Mouse (Mus musculus) hindbrain, embryonic 11.5 days (tissue): ENCODE measurements around the gene Pax5. TPM values are rescaled to one million over a fixed set of nuclear protein-coding genes. Genes with fewer than 3 reads are reported as not detected.
A peak's percentile ranks its signal among the peaks of the same experiment; 100 is the strongest.

Experiments used
- ATAC-seq: fragments of 200-750 bp; cut with Nextera tagmentation; 2 replicates; pipeline ENCODE4 v1.8.0; 2017; ENCODE audit warnings: mild to moderate bottlenecking, moderate TSS enrichment, moderate library complexity; ENCODE audit not compliant: low FRiP score
- DNase-seq: peaks from one replicate; pipeline ENCODE4 v3.0.0-alpha.2; 2015; ENCODE audit warnings: low spot score
- H3K27ac ChIP-seq: fragments of 300-500 bp; sonication (generic); 2 replicates; pipeline ENCODE4 v1.5.1; 2014; ENCODE audit warnings: mild to moderate bottlenecking, low read depth, low read length
- H3K27me3 ChIP-seq: fragments of 300-500 bp; sonication (generic); 2 replicates; pipeline ENCODE4 v1.6.1; 2014; ENCODE audit warnings: mild to moderate bottlenecking, low read length, moderate library complexity, mixed read lengths; ENCODE audit not compliant: control insufficient read depth, insufficient read depth
- H3K36me3 ChIP-seq: fragments of 300-500 bp; sonication (generic); 2 replicates; pipeline ENCODE4 v1.6.1; 2014; ENCODE audit warnings: mild to moderate bottlenecking, low read length, moderate library complexity, mixed read lengths; ENCODE audit not compliant: control insufficient read depth, insufficient read depth
- H3K4me1 ChIP-seq: fragments of 300-500 bp; sonication (generic); replicated peaks from 2 replicates; pipeline ENCODE4 v1.6.1; 2014; ENCODE audit warnings: low read length, mixed read lengths; ENCODE audit not compliant: control insufficient read depth, insufficient read depth
- H3K4me2 ChIP-seq: fragments of 300-500 bp; sonication (generic); replicated peaks from 2 replicates; pipeline ENCODE4 v1.6.1; 2014; ENCODE audit warnings: mild to moderate bottlenecking, low read depth, low read length
- H3K4me3 ChIP-seq: fragments of 300-500 bp; sonication (generic); 2 replicates; pipeline ENCODE4 v1.5.1; 2014; ENCODE audit warnings: low read depth, low read length
- H3K9ac ChIP-seq: fragments of 300-500 bp; sonication (generic); 2 replicates; pipeline ENCODE4 v1.6.1; 2014; ENCODE audit warnings: low read depth, low read length
- H3K9me3 ChIP-seq: fragments of 300-500 bp; sonication (generic); 2 replicates; pipeline ENCODE4 v1.6.1; 2016; ENCODE audit warnings: low read length; ENCODE audit not compliant: control insufficient read depth
- WGBS: fragments of 180-500 bp; shearing (Covaris S2); extraction: QIAGEN DNeasy Blood & Tissue Kit; methylation state at CpG from one replicate; pipeline ENCODE4 v1.1.7; 2014; 5-methylcytosine and 5-hydroxymethylcytosine counted together
- polyA plus RNA-seq: library from polyadenylated mRNA; unstranded; fragments of >200 nt; fragmentation: Nextera tagmentation; extraction: Ambion mirVana; gene quantifications from 2 replicates; pipeline ENCODE4 v1.2.1, GENCODE M21; 2014

The Pax5 gene
- polyA plus RNA-seq, 1 experiment from 2014 or later: 4.8 TPM

DNA sequence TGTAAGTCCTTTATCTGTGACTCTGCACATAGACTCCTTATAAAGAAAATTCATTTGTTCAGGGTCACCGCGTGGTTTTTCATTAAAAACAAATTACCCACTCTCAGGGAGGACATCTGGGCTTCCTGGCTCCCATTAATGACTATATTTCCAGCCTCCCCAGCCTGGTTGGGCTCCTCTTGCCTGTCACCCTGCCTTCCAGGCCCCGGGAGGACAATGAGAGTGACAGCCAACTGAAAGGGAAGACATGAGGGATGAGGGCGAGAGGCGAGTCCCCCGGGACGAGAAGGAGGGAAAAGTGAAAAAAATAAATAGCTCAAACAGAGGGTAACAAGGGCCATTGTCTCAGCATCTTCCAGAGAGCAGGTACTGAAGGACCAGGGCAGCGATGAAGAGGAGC, 149.3 kb downstream of the Pax5 start:
- Histone ChIP-seq H3K27ac (peak overlapping the region; percentile 68), H3K9ac (no peak overlapping the region), H3K27me3 (peaks cover 14% of the 10 kb centered on the region; the same call in 1 of the 2 replicates), H3K36me3 (no peaks in the 10 kb centered on the region), H3K4me3 (no peak overlapping the region), H3K4me1 (peaks cover 13% of the 10 kb centered on the region), H3K4me2 (peak overlapping the region; percentile 7; the same call in 1 of the 2 replicates), H3K9me3 (no peaks in the 10 kb centered on the region)
- WGBS: 27% methylated on average over 8 of the region's 8 CpGs
- DNase-seq (peak; percentile 56), ATAC-seq (no peak)

GRCm38 (mm10) chr4:44558564-44558955, 151.7 kb downstream of the Pax5 start:
- H3K27ac ChIP-seq: peak overlapping the region; percentile 89
- no peaks in the 10 kb centered on the region for H3K9me3 ChIP-seq
- peak; percentile 52 for DNase-seq
- no peaks in the 10 kb centered on the region for H3K36me3 ChIP-seq
- H3K4me3 ChIP-seq: peak overlapping the region; percentile 32
- H3K4me1 ChIP-seq: peaks cover 13% of the 10 kb centered on the region
- peaks cover 7% of the 10 kb centered on the region; the same call in 1 of the 2 replicates for H3K27me3 ChIP-seq
- peak overlapping the region; percentile 77 for H3K4me2 ChIP-seq
- 4% methylated on average over 7 of the region's 7 CpGs for WGBS
- H3K9ac ChIP-seq: peak overlapping the region; percentile 49; the same call in 1 of the 2 replicates
- peak; percentile 60 for ATAC-seq

- Histone ChIP-seq H3K27me3 (peaks cover 5% of the 10 kb centered on the region; the same call in 1 of the 2 replicates), H3K4me1 (peaks cover 13% of the 10 kb centered on the region)
- peak; percentile 92 for ATAC-seq
Observed at GRCm38 (mm10) chr4:44557815-44558563, 152.3 kb downstream of the Pax5 start.

DNA sequence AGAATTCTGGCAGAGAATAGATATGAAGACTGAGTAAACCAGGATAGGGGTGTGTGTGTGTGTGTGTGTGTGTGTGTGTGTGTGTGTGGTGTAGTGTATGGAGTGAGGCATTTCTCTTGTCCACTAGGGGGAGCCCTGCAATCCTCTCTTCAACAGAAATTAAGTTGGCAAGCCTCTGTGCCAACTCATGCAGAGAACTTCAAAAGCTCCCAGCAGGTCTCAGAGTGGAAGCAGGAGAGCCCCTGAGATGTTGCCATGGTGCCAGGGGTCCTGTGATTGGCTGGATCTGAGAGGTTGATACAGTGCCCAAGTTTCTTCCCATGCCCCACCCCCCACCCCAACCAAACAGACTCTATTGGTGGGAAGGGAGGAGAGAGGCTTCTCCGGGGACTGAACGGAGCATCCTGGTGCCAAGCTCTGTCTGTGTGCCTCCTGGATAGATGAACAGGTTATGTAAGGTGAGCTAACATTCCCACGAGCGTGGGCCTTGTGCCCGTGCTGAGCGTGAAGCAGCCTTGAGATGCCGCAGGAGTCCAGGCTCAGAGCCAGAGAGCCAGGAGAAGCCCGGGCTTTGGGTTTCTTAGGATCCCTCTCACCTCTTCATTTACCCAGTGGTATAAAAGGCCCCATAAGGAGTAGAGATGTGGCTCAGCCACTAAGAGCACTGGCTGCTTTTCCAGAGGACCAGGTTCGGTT, 153.6 kb downstream of the Pax5 start:
- ATAC-seq: no peak

More at GRCm38 (mm10) chr4:44557815-44558563, 152.3 kb downstream of the Pax5 start:
- peak; percentile 90 for DNase-seq
- Histone ChIP-seq H3K27ac (peak overlapping the region; percentile 89), H3K9ac (peak overlapping the region; percentile 49; the same call in 1 of the 2 replicates), H3K9me3 (no peaks in the 10 kb centered on the region), H3K4me3 (peak overlapping the region; percentile 32), H3K36me3 (no peaks in the 10 kb centered on the region), H3K4me2 (peak overlapping the region; percentile 77)
- 3% methylated on average over 32 of the region's 36 CpGs for WGBS

GRCm38 (mm10) chr4:44555576-44555975, 154.7 kb downstream of the Pax5 start:
- Histone ChIP-seq H3K36me3 (no peaks in the 10 kb centered on the region), H3K4me3 (no peak overlapping the region), H3K27ac (no peak overlapping the region), H3K9me3 (no peaks in the 10 kb centered on the region), H3K4me1 (peaks cover 9% of the 10 kb centered on the region), H3K27me3 (no peaks in the 10 kb centered on the region; the same call in 1 of the 2 replicates), H3K4me2 (no peak overlapping the region), H3K9ac (no peak overlapping the region)
- 82% methylated on average over 9 of the region's 9 CpGs for WGBS
- DNase-seq (no peak), ATAC-seq (no peak)

More for the DNA sequence above, 153.6 kb downstream of the Pax5 start:
- no peak overlapping the region for H3K27ac ChIP-seq
- no peak overlapping the region for H3K4me2 ChIP-seq
- H3K4me3 ChIP-seq: no peak overlapping the region
- 95% methylated on average over 9 of the region's 9 CpGs for WGBS
- no peak for DNase-seq
- H3K9ac ChIP-seq: no peak overlapping the region
- H3K36me3 ChIP-seq: no peaks in the 10 kb centered on the region
- no peaks in the 10 kb centered on the region for H3K9me3 ChIP-seq
- peaks cover 3% of the 10 kb centered on the region; the same call in 1 of the 2 replicates for H3K27me3 ChIP-seq
- peaks cover 11% of the 10 kb centered on the region for H3K4me1 ChIP-seq

DNA sequence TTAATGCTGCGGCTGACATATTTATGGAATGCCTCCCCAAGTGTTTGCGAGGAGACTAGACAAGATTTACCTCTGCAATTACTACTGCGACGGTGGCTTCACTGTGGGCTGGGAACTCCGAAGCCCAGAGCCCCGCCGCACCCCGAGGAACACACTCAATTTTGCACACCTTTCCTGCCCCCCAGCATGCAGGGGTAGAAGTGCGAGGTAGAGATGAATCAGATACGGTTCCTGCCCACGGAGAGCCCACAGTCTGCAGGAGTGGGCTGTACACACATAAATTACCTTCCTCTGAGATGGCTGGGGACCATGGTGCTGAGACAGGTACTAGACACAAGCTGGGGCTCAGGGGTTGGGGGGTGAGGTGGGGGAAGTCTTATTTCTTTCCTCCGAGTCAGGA, 158.8 kb downstream of the Pax5 start:
- Histone ChIP-seq H3K36me3 (no peaks in the 10 kb centered on the region), H3K27me3 (no peaks in the 10 kb centered on the region), H3K4me2 (no peak overlapping the region), H3K27ac (no peak overlapping the region), H3K9ac (no peak overlapping the region), H3K4me3 (no peak overlapping the region), H3K9me3 (no peaks in the 10 kb centered on the region), H3K4me1 (no peaks in the 10 kb centered on the region)
- ATAC-seq (no peak), DNase-seq (no peak)
- WGBS: 90% methylated on average over 12 of the region's 12 CpGs

GRCm38 (mm10) chr4:44549029-44549428, 161.3 kb downstream of the Pax5 start:
- no peak overlapping the region for H3K4me2 ChIP-seq
- H3K9ac ChIP-seq: no peak overlapping the region
- DNase-seq (no peak), ATAC-seq (no peak)
- no peak overlapping the region for H3K27ac ChIP-seq
- H3K36me3 ChIP-seq: no peaks in the 10 kb centered on the region
- WGBS: 82% methylated on average over 7 of the region's 7 CpGs
- no peak overlapping the region for H3K4me3 ChIP-seq
- H3K27me3 ChIP-seq: no peaks in the 10 kb centered on the region
- no peaks in the 10 kb centered on the region for H3K9me3 ChIP-seq
- no peaks in the 10 kb centered on the region for H3K4me1 ChIP-seq

GRCm38 (mm10) chr4:44545669-44546068, 164.6 kb downstream of the Pax5 start:
- 29% methylated on average over 8 of the region's 8 CpGs for WGBS
- H3K9me3 ChIP-seq: no peaks in the 10 kb centered on the region
- no peaks in the 10 kb centered on the region for H3K27me3 ChIP-seq
- no peak overlapping the region for H3K4me2 ChIP-seq
- H3K4me1 ChIP-seq: no peaks in the 10 kb centered on the region
- ATAC-seq (no peak), DNase-seq (no peak)
- no peak overlapping the region for H3K9ac ChIP-seq
- H3K27ac ChIP-seq: no peak overlapping the region
- H3K36me3 ChIP-seq: no peaks in the 10 kb centered on the region
- no peak overlapping the region for H3K4me3 ChIP-seq
